Mouse (Mus musculus) cortical plate, adult 2 months (tissue): Measurements from ENCODE around the gene Ankrd24.

Experiments
- CTCF ChIP-seq: fragments of 200-500 bp; IDR thresholded peaks from 2 replicates; pipeline ENCODE4 v1.5.1; 2011; ENCODE audit warnings: mild to moderate bottlenecking, control low read depth, low read length; ENCODE audit not compliant: insufficient read depth; ENCODE audit errors: extremely low read depth
- POLR2A ChIP-seq: fragments of 200-500 bp; IDR thresholded peaks from 2 replicates; pipeline ENCODE4 v1.6.1; 2011; ENCODE audit warnings: mild to moderate bottlenecking, low read length, control low read depth; ENCODE audit not compliant: insufficient read depth; ENCODE audit errors: extremely low read depth

DNA sequence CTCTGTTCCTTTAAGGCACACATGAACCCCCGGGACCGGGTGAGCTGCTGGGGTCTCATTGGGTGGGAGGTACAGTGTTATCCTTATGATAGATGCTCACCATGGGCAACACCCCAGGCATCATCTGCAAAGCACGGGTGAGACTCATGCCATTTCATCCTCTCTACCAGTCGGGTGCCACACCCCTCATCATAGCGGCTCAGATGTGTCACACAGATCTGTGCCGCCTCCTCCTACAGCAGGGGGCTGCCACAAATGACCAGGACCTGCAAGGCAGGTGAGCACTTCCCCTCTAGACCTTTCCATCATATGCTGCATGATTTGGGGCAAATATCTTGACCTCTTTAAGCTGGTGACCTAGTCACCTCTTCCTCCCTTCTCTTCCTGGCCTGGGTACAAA is 9.8 kb downstream of the Ankrd24 start:
- TF ChIP-seq CTCF (no peak), POLR2A (no peak)
